Mouse (Mus musculus) brown adipose tissue, adult 24 weeks (tissue): ENCODE results near the gene Hdac4. TPM values are rescaled to one million over a fixed set of nuclear protein-coding genes. Genes with fewer than 3 reads are reported as not detected.

Source experiments
- H3K27ac ChIP-seq: fragments of 200-500 bp; replicated peaks from 2 replicates; pipeline ENCODE4 v1.5.1; 2012; ENCODE audit warnings: low read depth, mild to moderate bottlenecking, low read length
- H3K4me1 ChIP-seq: fragments of 200-500 bp; 2 replicates; pipeline ENCODE4 v1.6.1; 2012; ENCODE audit warnings: low read length, mixed read lengths; ENCODE audit not compliant: control insufficient read depth, insufficient read depth, insufficient read length
- H3K4me3 ChIP-seq: fragments of 200-500 bp; 2 replicates; pipeline ENCODE4 v1.5.1; 2012; ENCODE audit warnings: low read depth, mild to moderate bottlenecking, low read length, moderate library complexity; ENCODE audit not compliant: insufficient read depth
- polyA plus RNA-seq: library from polyadenylated mRNA; stranded (reverse); fragments of >200 nt; gene quantifications from 2 replicates; pipeline ENCODE4 v1.2.4, GENCODE M21; 2012; ENCODE audit not compliant: missing spikeins, insufficient read depth, insufficient read length

Hdac4 gene
- polyA plus RNA-seq, 1 experiment: 4.9 TPM

- no peak overlapping the region for H3K4me3 ChIP-seq
- peaks cover 10% of the 10 kb centered on the region; the same call in 1 of the 2 replicates for H3K4me1 ChIP-seq
- H3K27ac ChIP-seq: no peak overlapping the region
These were observed 26.4 kb downstream of the Hdac4 start for GRCm38 (mm10) chr1:92168900-92169775.

DNA sequence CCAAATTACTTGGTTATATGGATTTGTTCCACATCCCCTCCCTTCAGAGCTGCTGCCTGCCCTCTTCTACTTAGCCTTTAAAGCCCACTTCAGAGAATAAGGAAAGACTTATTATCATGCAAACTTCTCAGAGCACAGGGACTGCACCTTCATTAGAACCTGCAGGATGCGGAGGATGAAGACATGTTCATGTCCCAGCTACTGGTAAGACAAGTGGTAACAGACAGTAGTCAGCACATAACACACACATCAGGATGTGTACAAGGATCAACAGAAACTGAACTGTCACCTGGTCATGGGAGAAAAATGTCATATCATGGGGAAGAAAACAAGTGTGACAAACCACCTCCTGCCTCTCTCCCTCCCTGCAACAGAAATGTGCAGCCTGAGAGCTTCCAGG, 31.6 kb downstream of the Hdac4 start:
- no peak overlapping the region for H3K27ac ChIP-seq
- H3K4me3 ChIP-seq: no peak overlapping the region
- H3K4me1 ChIP-seq: peaks cover 6% of the 10 kb centered on the region; the same call in 1 of the 2 replicates

- Histone ChIP-seq H3K27ac (no peak overlapping the region), H3K4me1 (no peaks in the 10 kb centered on the region), H3K4me3 (no peak overlapping the region)
These were observed 35.7 kb downstream of the Hdac4 start for GRCm38 (mm10) chr1:92159804-92160203.

DNA sequence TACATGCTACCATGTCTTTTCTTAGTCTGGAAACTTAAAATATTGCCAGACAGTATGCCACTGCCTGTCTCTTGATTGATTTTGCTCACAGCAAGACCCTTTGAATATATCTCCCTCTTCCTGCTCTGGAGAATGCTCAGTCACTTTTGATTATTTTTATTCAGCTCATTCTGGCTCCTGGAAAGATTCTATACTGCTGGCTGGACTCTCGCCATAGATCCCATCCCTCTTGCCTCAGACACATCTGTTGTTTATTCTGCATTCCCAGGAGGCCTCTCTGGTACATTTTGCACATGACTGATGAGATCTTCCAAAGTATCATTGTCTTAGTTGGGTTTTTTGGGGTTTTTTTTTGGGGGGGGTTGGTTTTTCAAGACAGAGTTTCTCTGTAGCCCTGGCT, 45.3 kb downstream of the Hdac4 start:
- H3K4me1 ChIP-seq: peaks cover under 1% of the 10 kb centered on the region; the same call in 1 of the 2 replicates
- H3K4me3 ChIP-seq: no peak overlapping the region
- H3K27ac ChIP-seq: no peak overlapping the region

DNA sequence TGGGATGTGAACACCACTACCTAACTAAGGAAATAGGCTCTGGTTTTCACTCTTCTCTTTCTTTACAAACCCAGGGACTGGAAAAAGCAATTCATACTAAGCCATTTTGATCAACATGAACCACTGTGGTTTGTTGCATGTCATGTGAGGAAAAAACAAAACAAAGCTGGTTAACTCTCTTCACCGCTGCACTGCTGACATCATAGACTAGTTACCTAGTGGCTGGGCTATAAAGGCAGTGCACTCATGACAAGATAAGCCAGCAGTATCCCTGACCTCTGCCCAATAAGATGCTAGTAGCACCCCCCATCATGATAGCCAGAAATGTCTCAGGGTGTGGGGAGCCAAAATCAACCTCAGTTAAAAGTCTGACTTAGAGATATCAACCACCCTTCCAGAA, 47.0 kb downstream of the Hdac4 start:
- peaks cover 2% of the 10 kb centered on the region; the same call in 1 of the 2 replicates for H3K4me1 ChIP-seq
- no peak overlapping the region for H3K27ac ChIP-seq
- no peak overlapping the region for H3K4me3 ChIP-seq

DNA sequence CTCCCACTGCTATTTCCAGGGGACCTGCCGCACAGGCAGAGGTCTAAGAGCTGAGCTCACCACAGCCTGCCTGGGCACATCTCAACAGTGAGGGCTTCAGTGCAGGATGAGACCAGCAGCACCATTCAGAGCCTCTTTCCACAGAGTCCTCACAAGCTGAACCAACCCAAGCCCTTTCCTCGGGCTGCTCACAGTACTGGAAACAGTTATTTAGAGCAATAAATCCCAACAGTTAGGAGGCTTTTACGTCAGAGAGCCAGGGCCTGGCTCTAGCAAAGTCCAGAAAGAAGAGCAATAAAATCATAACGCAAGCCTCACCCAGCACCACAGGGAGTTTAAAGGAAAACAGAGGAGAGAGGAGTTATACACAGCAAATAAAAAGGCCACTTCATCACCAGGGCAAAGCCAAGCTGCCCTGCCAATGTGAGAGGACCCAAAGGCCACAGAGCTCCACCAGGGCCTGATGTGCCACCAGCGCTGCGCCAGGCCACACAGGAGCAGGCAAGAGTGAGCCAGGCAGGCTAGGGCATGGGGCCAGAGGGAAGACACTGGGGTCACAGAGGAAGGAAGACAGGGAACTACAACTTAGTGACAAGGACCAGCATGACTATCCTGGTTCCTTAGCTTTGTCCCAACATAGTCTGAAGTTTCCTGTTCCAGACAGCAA, 50.5 kb downstream of the Hdac4 start:
- no peak overlapping the region for H3K27ac ChIP-seq
- peaks cover 2% of the 10 kb centered on the region; the same call in 1 of the 2 replicates for H3K4me1 ChIP-seq
- H3K4me3 ChIP-seq: no peak overlapping the region

DNA sequence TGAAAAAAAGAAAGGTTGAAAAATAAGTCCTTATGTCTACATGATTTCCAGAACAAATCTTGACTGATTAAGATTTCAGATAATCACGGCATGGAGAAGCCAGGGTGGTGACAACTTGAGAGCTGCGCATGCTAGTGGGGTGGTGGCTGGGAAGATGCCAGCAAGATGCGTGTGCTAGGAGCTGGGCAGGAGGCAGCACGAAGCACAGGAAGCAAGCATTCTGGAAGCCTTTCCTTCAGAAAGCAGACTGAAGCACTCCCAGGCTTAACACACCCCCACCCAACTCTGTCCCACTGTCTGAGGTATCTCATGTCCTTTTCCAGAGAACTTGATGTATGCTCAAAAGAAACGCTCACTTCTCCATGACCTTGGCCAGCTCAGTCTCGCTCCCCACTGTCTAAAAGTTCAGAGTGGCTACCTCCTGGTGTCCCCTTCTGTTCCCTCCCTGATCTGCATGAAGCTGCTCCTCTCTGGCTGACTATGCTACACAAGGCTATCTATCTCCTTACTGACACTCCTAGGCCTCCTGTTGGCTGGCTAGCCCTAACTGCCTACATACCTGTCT, 52.1 kb downstream of the Hdac4 start:
- no peak overlapping the region for H3K4me3 ChIP-seq
- no peak overlapping the region for H3K27ac ChIP-seq
- H3K4me1 ChIP-seq: peaks cover 2% of the 10 kb centered on the region; the same call in 1 of the 2 replicates

DNA sequence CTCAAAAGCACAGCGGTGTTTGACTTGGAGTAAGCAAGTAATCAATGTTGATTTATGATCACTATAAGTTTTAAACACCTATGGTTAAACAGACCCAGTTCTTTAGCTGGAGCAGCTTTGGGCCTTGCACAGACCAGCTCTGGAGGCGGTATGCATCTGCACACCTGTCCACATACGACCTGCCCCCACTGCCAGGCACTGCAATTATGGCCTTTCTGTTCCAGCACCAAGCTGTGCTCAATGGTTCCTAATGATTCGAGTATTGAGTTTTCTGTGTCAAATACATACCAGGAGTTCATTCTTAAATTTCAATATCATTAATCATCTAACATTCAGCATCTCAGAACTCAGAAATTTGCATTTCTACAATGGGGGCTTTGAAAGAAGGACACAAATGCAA, 52.7 kb downstream of the Hdac4 start:
- H3K4me3 ChIP-seq: no peak overlapping the region

GRCm38 (mm10) chr1:92139001-92139400, 56.5 kb downstream of the Hdac4 start:
- no peak overlapping the region for H3K27ac ChIP-seq
- no peak overlapping the region for H3K4me3 ChIP-seq
- H3K4me1 ChIP-seq: 0 out of 2 replicates have a peak, but pooled peaks cover 3% of the 10 kb centered on the region

More for the DNA sequence above, 52.7 kb downstream of the Hdac4 start:
- Histone ChIP-seq H3K27ac (no peak overlapping the region), H3K4me1 (peaks cover 2% of the 10 kb centered on the region; the same call in 1 of the 2 replicates)

DNA sequence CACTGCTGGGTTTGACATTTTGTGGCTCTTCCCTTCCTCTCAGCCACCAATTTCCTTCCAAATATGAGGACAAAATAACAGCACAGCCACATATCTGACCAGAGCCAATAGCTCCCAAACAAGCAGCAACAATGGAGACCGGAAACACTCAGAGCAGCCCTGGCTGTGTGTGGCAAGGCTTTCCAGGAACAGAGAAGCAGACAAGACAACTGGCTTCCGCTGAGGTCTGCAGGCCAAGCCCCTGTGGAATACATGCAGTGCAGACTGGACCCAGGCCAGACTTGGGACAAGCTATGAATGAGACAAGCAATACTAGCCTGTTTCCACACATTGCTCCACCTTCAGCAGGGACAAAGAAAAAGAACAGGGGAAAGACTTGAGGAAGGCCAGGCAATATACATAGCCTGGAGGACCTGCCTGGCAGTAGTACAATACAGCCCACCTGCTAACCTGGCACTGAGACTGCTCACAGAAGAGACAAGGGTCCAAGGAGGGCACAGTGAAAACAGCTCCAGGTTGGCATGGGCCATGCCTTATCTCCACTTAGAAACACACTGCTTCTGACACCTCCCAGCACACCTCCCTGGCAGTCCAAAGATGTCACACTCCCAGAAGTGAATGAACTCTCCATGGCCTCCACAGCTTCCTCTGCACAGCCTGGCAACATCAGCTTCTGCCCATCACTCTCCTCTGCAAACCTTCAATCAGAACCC, 58.2 kb downstream of the Hdac4 start:
- Histone ChIP-seq H3K4me3 (no peak overlapping the region), H3K4me1 (0 out of 2 replicates have a peak, but pooled peaks cover 3% of the 10 kb centered on the region), H3K27ac (no peak overlapping the region)

- H3K27ac ChIP-seq: no peak overlapping the region
- H3K4me3 ChIP-seq: no peak overlapping the region
- H3K4me1 ChIP-seq: 0 out of 2 replicates have a peak, but pooled peaks cover 3% of the 10 kb centered on the region
These were observed 59.1 kb downstream of the Hdac4 start for GRCm38 (mm10) chr1:92136362-92136761.

GRCm38 (mm10) chr1:92132181-92132580, 63.3 kb downstream of the Hdac4 start:
- no peak overlapping the region for H3K4me3 ChIP-seq
- H3K27ac ChIP-seq: no peak overlapping the region
- no peaks in the 10 kb centered on the region for H3K4me1 ChIP-seq

GRCm38 (mm10) chr1:92130470-92131100, 64.9 kb downstream of the Hdac4 start:
- H3K4me3 ChIP-seq: no peak overlapping the region
- no peaks in the 10 kb centered on the region for H3K4me1 ChIP-seq
- H3K27ac ChIP-seq: no peak overlapping the region

- H3K27ac ChIP-seq: no peak overlapping the region
- H3K4me3 ChIP-seq: no peak overlapping the region
- no peaks in the 10 kb centered on the region for H3K4me1 ChIP-seq
These were observed 65.7 kb downstream of the Hdac4 start for GRCm38 (mm10) chr1:92129751-92130150.
